Mouse (Mus musculus) right cerebral cortex, adult 18-20 months (tissue): Measurements from ENCODE around the gene Mettl26.

Experiments used
- DNase-seq: peaks from one replicate; pipeline ENCODE4 v3.0.0; 2022; ENCODE audit warnings: mixed read lengths

Gene Mettl26

DNA sequence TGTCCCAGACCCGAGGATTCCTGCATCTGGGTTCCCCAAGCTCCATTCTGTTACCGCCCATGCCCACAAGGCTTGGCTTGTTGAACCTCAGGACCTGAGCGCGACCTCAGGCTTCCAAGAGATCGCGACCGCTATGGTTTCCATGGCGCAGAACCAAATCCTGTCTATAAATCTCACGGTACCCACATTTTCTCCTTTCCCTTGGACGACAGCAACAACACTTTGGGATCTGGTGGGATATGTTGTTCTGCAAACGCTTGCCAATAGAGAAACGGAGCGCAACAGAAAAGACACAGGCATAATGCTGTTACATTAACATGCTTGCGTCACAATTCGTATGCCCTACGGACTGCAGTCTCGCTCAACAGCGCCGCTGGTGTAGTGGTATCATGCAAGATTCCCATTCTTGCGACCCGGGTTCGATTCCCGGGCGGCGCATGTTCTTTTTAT, at the start of gene Mettl26:
Gene Mettl26, plus strand, starts transcription at position 354 of the 450 bp plus-strand sequence.
- peak; percentile 95 for DNase-seq

DNA sequence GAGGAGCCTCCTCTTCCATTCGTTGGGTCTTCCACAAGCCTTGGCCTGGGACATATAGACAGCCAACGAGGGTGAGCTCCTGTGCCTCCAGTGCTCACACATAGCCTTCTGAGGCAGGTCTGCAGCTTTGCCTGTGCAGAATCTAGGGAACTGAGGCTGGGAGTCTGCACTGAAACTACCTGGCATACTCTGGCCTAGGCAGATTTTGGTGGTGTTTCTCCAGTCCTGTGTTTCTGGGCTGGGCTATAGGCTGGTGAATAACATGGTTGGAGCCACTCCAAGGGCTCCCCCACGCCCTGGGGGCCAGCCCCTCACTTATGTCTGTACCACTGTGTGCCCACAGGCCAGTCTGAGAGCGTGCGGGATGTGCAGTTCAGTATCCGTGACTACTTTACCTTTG, 49.6 kb upstream of the Mettl26 start:
- DNase-seq: no peak

DNA sequence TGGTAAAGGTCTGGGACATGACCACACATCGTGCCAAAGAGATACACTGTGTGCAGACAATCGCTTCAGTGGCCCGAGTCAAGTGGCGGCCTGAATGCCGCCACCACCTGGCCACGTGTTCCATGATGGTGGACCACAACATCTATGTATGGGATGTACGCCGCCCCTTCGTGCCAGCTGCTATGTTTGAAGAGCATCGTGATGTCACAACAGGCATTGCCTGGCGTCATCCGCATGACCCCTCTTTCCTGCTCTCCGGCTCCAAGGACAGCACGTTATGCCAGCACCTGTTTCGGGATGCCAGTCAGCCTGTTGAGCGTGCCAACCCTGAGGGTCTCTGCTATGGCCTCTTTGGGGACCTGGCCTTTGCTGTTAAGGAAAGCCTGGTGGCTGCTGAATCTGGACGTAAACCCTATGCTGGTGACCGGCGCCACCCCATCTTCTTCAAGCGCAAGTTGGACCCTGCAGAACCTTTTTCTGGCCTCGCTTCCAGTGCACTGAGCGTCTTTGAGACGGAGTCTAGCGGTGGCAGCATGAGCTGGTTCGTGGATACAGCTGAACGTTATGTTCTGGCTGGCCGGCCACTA, 48.8 kb upstream of the Mettl26 start:
- DNase-seq: no peak

- DNase-seq: no peak
Observed at GRCm38 (mm10) chr17:25827011-25827410, 47.9 kb upstream of the Mettl26 start.

DNA sequence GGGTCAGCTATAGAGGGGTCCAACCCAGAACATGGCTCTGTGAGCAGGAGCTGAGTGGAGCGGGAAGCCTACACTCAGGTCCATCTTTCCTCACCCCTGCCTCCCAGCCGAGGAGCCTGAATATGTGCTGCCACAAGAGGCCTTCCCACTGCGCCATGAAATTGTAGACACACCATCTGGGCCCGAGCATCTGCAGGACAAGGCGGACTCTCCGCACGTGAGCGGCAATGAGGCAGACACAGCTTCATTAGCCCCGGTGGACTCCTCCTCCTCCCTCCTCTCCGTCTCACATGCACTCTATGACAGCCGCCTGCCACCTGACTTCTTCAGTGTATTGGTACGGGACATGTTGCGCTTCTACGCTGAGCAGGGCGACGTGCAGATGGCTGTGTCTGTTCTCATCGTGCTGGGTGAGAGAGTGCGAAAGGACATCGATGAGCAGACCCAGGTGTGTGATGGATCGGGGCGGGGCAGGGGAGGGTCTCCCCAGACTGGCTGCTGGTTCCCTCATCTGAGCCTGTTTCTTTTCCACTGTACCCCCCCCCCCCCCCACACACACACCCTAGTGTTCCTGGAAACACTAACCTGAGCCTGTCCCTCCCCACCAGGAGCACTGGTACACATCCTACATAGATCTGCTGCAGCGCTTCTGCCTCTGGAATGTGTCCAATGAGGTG, 47.2 kb upstream of the Mettl26 start:
- no peak for DNase-seq

- no peak for DNase-seq
Observed at GRCm38 (mm10) chr17:25828223-25828594, 46.7 kb upstream of the Mettl26 start.

GRCm38 (mm10) chr17:25828712-25829557, 45.9 kb upstream of the Mettl26 start, which contains the start of gene Jmjd8:
Gene Jmjd8 (plus strand): TSS chr17:25828867.
- DNase-seq: peak; percentile 87

GRCm38 (mm10) chr17:25829558-25830017, 45.3 kb upstream of the Mettl26 start:
- DNase-seq: no peak

- DNase-seq: no peak
Observed at GRCm38 (mm10) chr17:25830200-25830753, 44.6 kb upstream of the Mettl26 start.

DNA sequence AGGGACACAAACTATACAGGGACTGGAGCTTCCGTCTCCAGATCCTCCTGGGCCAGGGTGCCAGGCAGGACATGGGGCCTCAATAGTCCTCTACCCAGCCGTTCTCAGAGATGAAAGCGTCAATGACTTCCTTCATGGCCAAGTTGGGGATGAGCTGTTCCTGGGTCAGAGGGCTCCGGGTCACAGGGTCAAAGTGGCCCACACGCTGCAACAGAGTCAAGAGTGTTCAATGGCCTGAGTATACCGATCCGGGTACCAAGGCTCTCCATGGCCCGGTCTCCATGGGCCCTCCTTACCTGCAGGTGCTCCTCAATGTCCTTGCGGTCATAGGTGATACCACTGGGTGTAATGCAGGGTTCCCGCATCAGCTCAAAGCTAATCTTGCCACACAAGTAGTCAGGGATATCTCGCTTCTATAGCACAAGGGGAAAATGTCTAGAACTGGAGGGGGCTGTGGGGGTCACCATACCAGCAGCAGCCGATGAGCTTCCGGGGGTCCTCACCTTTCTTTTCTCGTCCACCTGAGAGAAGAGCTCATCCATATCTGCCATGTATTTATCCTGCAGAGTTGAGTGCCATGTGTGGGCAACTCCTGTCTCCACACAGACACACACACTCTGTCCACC, 44.0 kb upstream of the Mettl26 start:
- no peak for DNase-seq

GRCm38 (mm10) chr17:25831451-25832281, 43.2 kb upstream of the Mettl26 start:
- no peak for DNase-seq

GRCm38 (mm10) chr17:25832436-25833290, 42.2 kb upstream of the Mettl26 start:
- peak; percentile 99 for DNase-seq

GRCm38 (mm10) chr17:25833291-25833663, 41.6 kb upstream of the Mettl26 start, which contains the start of gene Stub1:
Gene Stub1 (minus strand): TSS chr17:25833404.
- DNase-seq: peak; percentile 85

- DNase-seq: no peak
Observed at GRCm38 (mm10) chr17:25833961-25834594, 40.8 kb upstream of the Mettl26 start.

GRCm38 (mm10) chr17:25834595-25835222, 40.2 kb upstream of the Mettl26 start:
- DNase-seq: no peak

- DNase-seq: no peak
Observed at GRCm38 (mm10) chr17:25835301-25835700, 39.6 kb upstream of the Mettl26 start.

GRCm38 (mm10) chr17:25835816-25836215, 39.1 kb upstream of the Mettl26 start:
- DNase-seq: no peak

DNA sequence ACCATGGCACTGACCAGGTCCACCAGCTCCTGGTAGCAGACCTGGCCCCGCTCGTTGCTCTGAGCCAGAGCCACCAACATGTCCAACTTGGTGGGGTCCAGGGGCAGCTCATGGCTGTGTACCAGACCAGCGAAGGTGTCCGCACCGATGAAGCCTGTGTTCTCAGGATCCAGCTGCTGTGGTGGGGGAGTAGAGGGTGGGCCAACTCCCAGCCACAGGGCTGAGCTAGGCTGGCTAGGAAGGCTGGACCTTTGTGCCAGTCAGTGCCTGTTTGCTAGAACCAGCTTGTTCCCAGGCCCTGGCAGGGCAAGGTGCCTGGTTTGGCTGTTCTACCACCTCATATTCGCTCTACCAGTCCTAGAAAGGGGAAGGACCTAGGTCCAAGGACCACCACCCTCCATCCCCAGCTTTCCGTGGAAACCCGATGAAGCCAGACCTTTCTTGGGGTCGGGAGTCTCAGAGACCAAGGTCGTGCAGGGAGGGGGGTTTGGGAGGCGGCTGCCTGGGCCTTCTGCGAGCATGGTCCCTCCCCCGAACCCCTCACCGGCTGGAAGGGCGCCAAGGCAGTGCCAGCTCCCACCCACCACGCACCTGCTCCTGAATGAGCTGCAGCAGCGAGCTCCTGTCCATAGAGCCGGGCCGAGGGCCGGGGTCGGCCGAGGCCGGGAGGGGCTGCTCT, 38.3 kb upstream of the Mettl26 start:
- DNase-seq: no peak

DNA sequence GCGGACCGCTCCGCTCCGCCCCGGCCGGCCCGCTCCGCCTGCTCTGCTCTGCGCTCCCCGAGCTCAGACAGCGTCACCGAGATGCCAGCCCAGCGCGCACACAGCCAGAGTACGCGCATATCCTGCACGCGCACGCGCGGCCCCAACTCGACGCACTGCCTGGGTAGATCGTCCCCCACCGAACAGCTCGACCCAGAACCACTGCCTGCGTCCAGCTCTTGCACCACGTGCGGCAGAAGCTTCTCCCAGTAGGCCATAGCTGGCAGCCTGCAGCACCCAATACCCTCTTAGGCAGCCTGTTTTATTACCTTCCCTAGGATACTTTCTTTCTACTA, 37.8 kb upstream of the Mettl26 start, which contains the start of gene Rhbdl1:
Gene Rhbdl1, minus strand, starts transcription at position 220 of the 335 bp plus-strand sequence.
- DNase-seq: peak; percentile 90
